In the genomic region with DNA sequence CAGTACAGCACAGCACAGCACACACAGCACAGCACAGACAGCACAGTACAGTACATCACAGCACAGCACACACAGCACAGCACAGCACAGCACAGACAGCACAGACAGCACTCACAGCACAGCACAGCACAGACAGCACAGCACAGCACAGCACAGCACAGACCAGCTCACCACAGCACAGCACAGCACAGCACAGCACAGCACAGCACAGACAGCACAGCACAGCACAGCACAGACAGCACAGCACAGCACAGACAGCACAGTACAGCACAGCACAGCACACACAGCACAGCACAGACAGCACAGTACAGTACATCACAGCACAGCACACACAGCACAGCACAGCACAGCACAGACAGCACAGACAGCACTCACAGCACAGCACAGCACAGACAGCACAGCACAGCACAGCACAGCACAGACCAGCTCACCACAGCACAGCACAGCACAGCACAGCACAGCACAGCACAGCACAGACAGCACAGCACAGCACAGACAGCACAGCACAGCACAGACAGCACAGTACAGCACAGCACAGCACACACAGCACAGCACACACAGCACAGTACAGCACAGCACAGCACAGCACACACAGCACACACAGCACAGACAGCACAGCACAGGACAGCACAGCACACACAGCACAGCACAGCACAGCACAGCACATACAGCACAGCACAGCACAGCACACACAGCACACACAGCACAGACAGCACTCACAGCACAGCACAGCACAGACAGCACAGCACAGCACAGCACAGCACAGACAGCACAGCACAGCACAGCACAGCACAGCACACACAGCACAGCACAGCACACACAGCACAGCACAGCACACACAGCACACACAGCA, we compare ENCODE assay signal across 7 mouse cellular contexts. TPM values are rescaled to one million over a fixed set of nuclear protein-coding genes. Genes with fewer than 3 reads are reported as not detected.
DNase-seq lines count a peak whose midpoint lies in the region; ATAC-seq and TF ChIP-seq lines count a peak whose summit lies in the region.
"Not testable (repeated sequence)": the region's sequence is repeated elsewhere in the genome, so short reads cannot be mapped to it uniquely, and the experiment has no call there.

No protein-coding gene starts in this region.

- not testable (repeated sequence) for H3K9ac ChIP-seq in forebrain, embryonic 13.5 days; heart, postnatal 0 days (replicated peaks; ENCODE audit: low read depth, low read length); intestine, postnatal 0 days (ENCODE audit: low read depth, low read length); liver, embryonic 13.5 days; neural tube, embryonic 11.5 days (ENCODE audit: low read length)

- TF ChIP-seq EP300 in heart, postnatal 0 days (IDR thresholded peaks at IDR 0.05; ENCODE audit: low read depth), result not testable (repeated sequence)

- H3K36me3 ChIP-seq in forebrain, embryonic 13.5 days (ENCODE audit: poor library complexity, severe bottlenecking); heart, postnatal 0 days (replicated peaks; ENCODE audit: control insufficient read depth, insufficient read depth, low read length); intestine, postnatal 0 days (ENCODE audit: control insufficient read depth, insufficient read depth); liver, embryonic 13.5 days; neural tube, embryonic 11.5 days (ENCODE audit: control insufficient read depth, insufficient read depth, low read length): not testable (repeated sequence)

- not testable (repeated sequence) for H3K9me3 ChIP-seq in forebrain, embryonic 13.5 days (replicated peaks); heart, postnatal 0 days (replicated peaks; ENCODE audit: control insufficient read depth, low read length); intestine, postnatal 0 days (ENCODE audit: control insufficient read depth); liver, embryonic 13.5 days (replicated peaks); neural tube, embryonic 11.5 days (ENCODE audit: control insufficient read depth, low read length)

- not testable (repeated sequence) for H3K4me2 ChIP-seq in forebrain, embryonic 13.5 days; heart, postnatal 0 days (ENCODE audit: low read depth, low read length); intestine, postnatal 0 days (replicated peaks; ENCODE audit: low read depth); liver, embryonic 13.5 days; neural tube, embryonic 11.5 days (ENCODE audit: low read depth)

- not testable (repeated sequence) for H3K4me1 ChIP-seq in forebrain, embryonic 13.5 days; heart, postnatal 0 days (ENCODE audit: control insufficient read depth, insufficient read depth); intestine, postnatal 0 days (replicated peaks; ENCODE audit: control insufficient read depth, insufficient read depth, low read length); liver, embryonic 13.5 days (replicated peaks); neural tube, embryonic 11.5 days (ENCODE audit: control insufficient read depth, insufficient read depth, low read length)

- not testable (repeated sequence) for TF ChIP-seq CTCF in heart, postnatal 0 days (IDR thresholded peaks at IDR 0.05; ENCODE audit: low read depth); intestine, postnatal 0 days (IDR thresholded peaks at IDR 0.05; ENCODE audit: low read depth)

- DNase-seq in heart, postnatal 0 days (ENCODE audit: low spot score); liver, embryonic 13.5 days; neural tube, embryonic 11.5 days (ENCODE audit: low spot score): not testable (repeated sequence)

- H3K4me3 ChIP-seq in forebrain, embryonic 13.5 days; heart, postnatal 0 days (ENCODE audit: low read depth, low read length); intestine, postnatal 0 days (ENCODE audit: low read depth, low read length); liver, embryonic 13.5 days (replicated peaks); neural tube, embryonic 11.5 days (ENCODE audit: low read depth, low read length): not testable (repeated sequence)

- H3K27ac ChIP-seq in forebrain, embryonic 13.5 days; heart, postnatal 0 days (ENCODE audit: low read depth); intestine, postnatal 0 days (ENCODE audit: low read depth, low read length); liver, embryonic 13.5 days; neural tube, embryonic 11.5 days (ENCODE audit: low read depth, low read length): not testable (repeated sequence)

- not testable (repeated sequence) for H3K27me3 ChIP-seq in forebrain, embryonic 13.5 days; heart, postnatal 0 days (ENCODE audit: control insufficient read depth, insufficient read depth, low read length); intestine, postnatal 0 days (replicated peaks; ENCODE audit: control insufficient read depth, insufficient read depth, low read length); liver, embryonic 13.5 days; neural tube, embryonic 11.5 days (ENCODE audit: control insufficient read depth, insufficient read depth, low read length)

- ATAC-seq in common myeloid progenitor, adult 5-6 weeks (replicated peaks; ENCODE audit: low read depth, poor library complexity, severe bottlenecking), result peak; percentile 66
- ATAC-seq in forebrain, embryonic 13.5 days, result 0 out of 2 replicates have a peak, but pooled peaks have one; percentile 27
- ATAC-seq in heart, postnatal 0 days (ENCODE audit: insufficient read depth, low read depth), result peak; percentile 57
- peak; percentile 33; the same call in 1 of the 2 replicates for ATAC-seq in intestine, postnatal 0 days
- peak; percentile 29; the same call in 1 of the 2 replicates for ATAC-seq in liver, embryonic 13.5 days (ENCODE audit: low read depth)
- ATAC-seq in megakaryocyte-erythroid progenitor cell, adult 5-6 weeks (replicated peaks; ENCODE audit: low FRiP score, low TSS enrichment, poor library complexity, severe bottlenecking), result 0 out of 2 replicates have a peak, but pooled peaks have one; percentile 50
- peak; percentile 48; the same call in 1 of the 2 replicates for ATAC-seq in neural tube, embryonic 11.5 days (ENCODE audit: insufficient read depth, low FRiP score, low TSS enrichment)

RNA-seq across cellular contexts. Expression of a gene that starts 35.0 kb away (rescaled TPM):
- 8.6 and 19.7 TPM in 2 replicates for total RNA-seq in common myeloid progenitor, adult 5-6 weeks (2017)
- polyA plus RNA-seq in forebrain, embryonic 13.5 days (2015; fragmentation: Nextera tagmentation; extraction: Ambion mirVana), result 18.6 and 19.9 TPM in 2 replicates
- total RNA-seq in heart, postnatal 0 days (2014; rRNA removed; ENCODE audit: low replicate concordance), result 2.5 and 7.5 TPM in 2 replicates
- 12.2 and 14.3 TPM in 2 replicates for polyA plus RNA-seq in heart, postnatal 0 days (2015; fragmentation: Nextera tagmentation; extraction: Ambion mirVana)
- 8.1 and 9.3 TPM in 2 replicates for polyA plus RNA-seq in intestine, postnatal 0 days (2015; fragmentation: Nextera tagmentation; extraction: Ambion mirVana)
- 10.8 and 12.3 TPM in 2 replicates for polyA plus RNA-seq in liver, embryonic 13.5 days (2015; fragmentation: Nextera tagmentation; extraction: Ambion mirVana)
- total RNA-seq in megakaryocyte-erythroid progenitor cell, adult 5-6 weeks (2014; fragmentation: Nextera tagmentation), result 10.5 and 15.8 TPM in 2 replicates
- total RNA-seq in megakaryocyte-erythroid progenitor cell, adult 5-6 weeks (2017), result 3.4 and 15.7 TPM in 2 replicates
- polyA plus RNA-seq in neural tube, embryonic 11.5 days (2014; fragmentation: Nextera tagmentation; extraction: Ambion mirVana), result 18.5 and 22.6 TPM in 2 replicates
